Mouse (Mus musculus) hindbrain, embryonic 10.5 days (tissue): ENCODE measurements around the gene Alg14. TPM values are rescaled to one million over a fixed set of nuclear protein-coding genes. Genes with fewer than 3 reads are reported as not detected.

Experiments
- DNase-seq: peaks from one replicate; pipeline ENCODE4 v3.0.0-alpha.2; 2017; ENCODE audit warnings: low spot score
- H3K27ac ChIP-seq: fragments of 300-500 bp; sonication (generic); 2 replicates; pipeline ENCODE4 v1.5.1; 2016; ENCODE audit warnings: mild to moderate bottlenecking, moderate library complexity
- H3K27me3 ChIP-seq: fragments of 300-500 bp; sonication (generic); 2 replicates; pipeline ENCODE4 v1.6.1; 2016; ENCODE audit warnings: mild to moderate bottlenecking; ENCODE audit not compliant: poor library complexity, insufficient read depth, severe bottlenecking
- H3K36me3 ChIP-seq: fragments of 300-500 bp; sonication (generic); 2 replicates; pipeline ENCODE4 v1.6.1; 2016; ENCODE audit warnings: mild to moderate bottlenecking, moderate library complexity
- H3K4me1 ChIP-seq: fragments of 300-500 bp; sonication (generic); replicated peaks from 2 replicates; pipeline ENCODE4 v1.6.1; 2016; ENCODE audit warnings: mild to moderate bottlenecking
- H3K4me3 ChIP-seq: fragments of 300-500 bp; sonication (generic); 2 replicates; pipeline ENCODE4 v1.5.1; 2016; ENCODE audit warnings: mild to moderate bottlenecking, moderate library complexity
- H3K9me3 ChIP-seq: fragments of 300-500 bp; sonication (generic); 2 replicates; pipeline ENCODE4 v1.6.1; 2016; ENCODE audit warnings: mild to moderate bottlenecking, moderate library complexity
- WGBS: fragments of 180-500 bp; shearing (Covaris S2); methylation state at CpG from one replicate; pipeline ENCODE4 v1.1.7; 2016; 5-methylcytosine and 5-hydroxymethylcytosine counted together
- polyA plus RNA-seq: library from polyadenylated mRNA; unstranded; fragments of >200 nt; fragmentation: Nextera tagmentation; extraction: Ambion mirVana; gene quantifications from 2 replicates; pipeline ENCODE4 v1.2.1, GENCODE M21; 2016

Gene Alg14
- polyA plus RNA-seq, 1 experiment from 2014 or later = 41.5 TPM

GRCm38 (mm10) chr3:121261939-121262520, 29.5 kb upstream of the Alg14 start:
- no peaks in the 10 kb centered on the region for H3K36me3 ChIP-seq
- H3K4me3 ChIP-seq = peak overlapping the region; percentile 88
- peaks cover 69% of the 10 kb centered on the region for H3K27me3 ChIP-seq
- no peaks in the 10 kb centered on the region for H3K9me3 ChIP-seq
- no peak for DNase-seq
- H3K4me1 ChIP-seq = peaks cover 15% of the 10 kb centered on the region
- WGBS = 9% methylated on average over 21 of the region's 21 CpGs
- peak overlapping the region; percentile 88 for H3K27ac ChIP-seq

GRCm38 (mm10) chr3:121262521-121263204, 28.9 kb upstream of the Alg14 start:
- peaks cover 72% of the 10 kb centered on the region for H3K27me3 ChIP-seq
- peak; percentile 64 for DNase-seq
- under 1% methylated on average over 97 of the region's 97 CpGs for WGBS
- H3K36me3 ChIP-seq = no peaks in the 10 kb centered on the region
- peak overlapping the region; percentile 88 for H3K27ac ChIP-seq
- H3K4me1 ChIP-seq = peaks cover 15% of the 10 kb centered on the region
- no peaks in the 10 kb centered on the region for H3K9me3 ChIP-seq
- peak overlapping the region; percentile 88 for H3K4me3 ChIP-seq

GRCm38 (mm10) chr3:121263205-121263548, 28.4 kb upstream of the Alg14 start:
- H3K9me3 ChIP-seq = no peaks in the 10 kb centered on the region
- peak overlapping the region; percentile 88 for H3K27ac ChIP-seq
- no peaks in the 10 kb centered on the region for H3K36me3 ChIP-seq
- DNase-seq = no peak
- peak overlapping the region; percentile 88 for H3K4me3 ChIP-seq
- peaks cover 15% of the 10 kb centered on the region for H3K4me1 ChIP-seq
- 3% methylated on average over 20 of the region's 20 CpGs for WGBS
- peaks cover 72% of the 10 kb centered on the region for H3K27me3 ChIP-seq

GRCm38 (mm10) chr3:121264242-121264641, 27.3 kb upstream of the Alg14 start:
- Histone ChIP-seq H3K9me3 (no peaks in the 10 kb centered on the region), H3K4me1 (peaks cover 15% of the 10 kb centered on the region), H3K27ac (no peak overlapping the region), H3K4me3 (no peak overlapping the region), H3K36me3 (no peaks in the 10 kb centered on the region), H3K27me3 (peaks cover 66% of the 10 kb centered on the region)
- DNase-seq = no peak
- WGBS = 67% methylated on average over 6 of the region's 6 CpGs

- H3K36me3 ChIP-seq = no peaks in the 10 kb centered on the region
- no peaks in the 10 kb centered on the region for H3K9me3 ChIP-seq
- no peak overlapping the region for H3K27ac ChIP-seq
- peaks cover 36% of the 10 kb centered on the region for H3K27me3 ChIP-seq
- H3K4me3 ChIP-seq = no peak overlapping the region
- H3K4me1 ChIP-seq = peaks cover 11% of the 10 kb centered on the region
- no peak for DNase-seq
- WGBS = 89% methylated on average over 5 of the region's 5 CpGs
Measured at GRCm38 (mm10) chr3:121267283-121267682, 24.3 kb upstream of the Alg14 start.

- Histone ChIP-seq H3K9me3 (no peaks in the 10 kb centered on the region), H3K27me3 (no peaks in the 10 kb centered on the region; the same call in 1 of the 2 replicates), H3K27ac (no peak overlapping the region), H3K36me3 (no peaks in the 10 kb centered on the region), H3K4me3 (no peak overlapping the region), H3K4me1 (no peaks in the 10 kb centered on the region)
- 83% methylated on average over 2 of the region's 2 CpGs for WGBS
- DNase-seq = no peak
Measured at GRCm38 (mm10) chr3:121272577-121272976, 19.0 kb upstream of the Alg14 start.

GRCm38 (mm10) chr3:121274010-121274409, 17.6 kb upstream of the Alg14 start:
- Histone ChIP-seq H3K36me3 (no peaks in the 10 kb centered on the region), H3K4me1 (no peaks in the 10 kb centered on the region), H3K9me3 (no peaks in the 10 kb centered on the region), H3K4me3 (no peak overlapping the region), H3K27me3 (no peaks in the 10 kb centered on the region), H3K27ac (no peak overlapping the region)
- whole genome bisulfite sequencing = 91% methylated on average over 2 of the region's 2 CpGs
- DNase-seq = no peak

- DNase-seq = no peak
- WGBS = 81% methylated on average over 4 of the region's 4 CpGs
- Histone ChIP-seq H3K27me3 (no peaks in the 10 kb centered on the region), H3K4me1 (no peaks in the 10 kb centered on the region), H3K36me3 (no peaks in the 10 kb centered on the region), H3K9me3 (no peaks in the 10 kb centered on the region), H3K27ac (no peak overlapping the region), H3K4me3 (no peak overlapping the region)
Measured at GRCm38 (mm10) chr3:121277009-121277408, 14.6 kb upstream of the Alg14 start.

GRCm38 (mm10) chr3:121277557-121277956, 14.0 kb upstream of the Alg14 start:
- DNase-seq = no peak
- Histone ChIP-seq H3K27ac (no peak overlapping the region), H3K9me3 (no peaks in the 10 kb centered on the region), H3K4me1 (no peaks in the 10 kb centered on the region), H3K27me3 (no peaks in the 10 kb centered on the region), H3K36me3 (no peaks in the 10 kb centered on the region), H3K4me3 (no peak overlapping the region)
- WGBS = 93% methylated on average over 4 of the region's 4 CpGs

GRCm38 (mm10) chr3:121279679-121280078, 11.9 kb upstream of the Alg14 start:
- DNase-seq = no peak
- H3K27me3 ChIP-seq = no peaks in the 10 kb centered on the region
- H3K4me1 ChIP-seq = no peaks in the 10 kb centered on the region
- WGBS = 85% methylated on average over 14 of the region's 14 CpGs
- no peaks in the 10 kb centered on the region for H3K36me3 ChIP-seq
- no peak overlapping the region for H3K4me3 ChIP-seq
- no peak overlapping the region for H3K27ac ChIP-seq
- no peaks in the 10 kb centered on the region for H3K9me3 ChIP-seq

GRCm38 (mm10) chr3:121282998-121283397, 8.6 kb upstream of the Alg14 start, which contains the start of gene Tmem56:
Gene Tmem56 (minus strand): TSS chr3:121283098.
- H3K4me3 ChIP-seq = no peak within 1 kb of the TSS
- H3K36me3 ChIP-seq = no peaks in the 10 kb centered on the region
- no peaks in the 10 kb centered on the region for H3K9me3 ChIP-seq
- DNase-seq = no peak
- WGBS = 82% methylated on average over 4 of the region's 4 CpGs
- H3K27me3 ChIP-seq = no peaks in the 10 kb centered on the region
- H3K27ac ChIP-seq = no peak within 1 kb of the TSS
- H3K4me1 ChIP-seq = no peaks in the 10 kb centered on the region

GRCm38 (mm10) chr3:121285219-121285618, 6.4 kb upstream of the Alg14 start:
- Histone ChIP-seq H3K36me3 (no peaks in the 10 kb centered on the region), H3K4me1 (no peaks in the 10 kb centered on the region), H3K4me3 (no peak overlapping the region), H3K27ac (no peak overlapping the region), H3K27me3 (no peaks in the 10 kb centered on the region), H3K9me3 (no peaks in the 10 kb centered on the region)
- no peak for DNase-seq
- WGBS = 94% methylated on average over 6 of the region's 6 CpGs

GRCm38 (mm10) chr3:121287151-121287550, 4.4 kb upstream of the Alg14 start:
- no peaks in the 10 kb centered on the region for H3K36me3 ChIP-seq
- no peak for DNase-seq
- no peaks in the 10 kb centered on the region for H3K27me3 ChIP-seq
- WGBS = 97% methylated on average over 2 of the region's 2 CpGs
- no peaks in the 10 kb centered on the region for H3K9me3 ChIP-seq
- H3K4me3 ChIP-seq = no peak overlapping the region
- H3K4me1 ChIP-seq = peaks cover 8% of the 10 kb centered on the region
- no peak overlapping the region for H3K27ac ChIP-seq
